Mouse (Mus musculus): Measurements from ENCODE around the gene Tlx3. TPM values are rescaled to one million over a fixed set of nuclear protein-coding genes. Genes with fewer than 3 reads are reported as not detected.

The Tlx3 gene
- not detected in 2 replicates for polyA plus RNA-seq (2012; rRNA removed)

DNA sequence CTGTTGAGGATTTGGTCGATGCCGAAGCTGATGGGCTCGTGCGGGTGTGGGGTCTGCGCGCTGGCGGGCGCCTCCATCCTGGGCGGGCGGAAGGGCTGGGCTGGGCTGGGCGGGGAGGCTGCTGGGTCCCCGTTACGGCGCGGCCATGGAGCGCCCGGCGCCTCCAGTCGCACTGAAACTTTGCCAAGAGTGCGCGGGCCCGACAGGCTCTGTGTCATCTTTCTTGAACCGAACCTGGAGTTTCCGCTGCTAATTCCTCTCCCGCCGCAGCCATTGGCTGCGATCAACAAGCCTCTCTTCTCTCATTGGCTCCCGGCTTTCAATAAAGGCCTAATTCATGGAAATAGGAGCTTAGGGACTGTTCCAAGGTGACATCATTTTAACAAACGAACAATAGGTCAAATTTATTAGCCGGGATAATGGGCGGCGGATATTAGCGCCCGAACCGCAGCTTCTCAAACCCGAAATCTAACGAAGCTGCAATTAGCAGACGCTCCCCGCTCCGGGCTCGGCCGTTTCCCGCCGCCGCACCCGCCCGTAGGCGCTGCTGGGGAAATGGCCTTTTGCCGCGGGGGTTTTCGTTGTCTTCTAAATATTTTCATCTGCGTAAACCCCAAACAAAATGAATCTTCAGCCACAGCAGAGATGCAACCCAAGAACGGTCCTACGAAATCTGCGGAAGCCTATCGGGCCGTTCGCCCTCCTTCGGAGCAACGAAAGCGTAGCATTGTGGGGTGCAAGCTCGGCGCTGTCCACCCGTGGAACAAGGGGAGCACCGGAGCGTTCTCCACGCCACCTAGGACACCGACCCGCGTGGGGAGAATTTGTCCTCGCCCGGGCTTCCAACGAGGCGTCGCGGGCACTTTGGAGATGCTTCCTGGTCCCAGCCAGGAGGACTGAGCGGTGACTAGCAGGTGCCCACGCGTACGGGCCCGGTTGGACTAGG is at the start of gene Tlx3:
Tlx3 (minus strand) TSS at position 207 of the 946 bp plus-strand sequence.
- TF ChIP-seq POLR2A (IDR thresholded peaks at IDR 0.05; ENCODE audit: low read depth, low read length), result no peak
- no peak for TF ChIP-seq CTCF (IDR thresholded peaks at IDR 0.05; ENCODE audit: extremely low read depth, insufficient read depth, insufficient read length, insufficient replicate concordance)
- WGBS, result 4% methylated on average over 80 of the region's 81 CpGs
- Histone ChIP-seq H3K4me3 (ENCODE audit: extremely low read depth, insufficient read depth, insufficient read length) (no peak within 1 kb of the TSS), H3K36me3 (ENCODE audit: control insufficient read depth, insufficient read depth, low read length) (no peaks in the 10 kb centered on the region), H3K27ac (ENCODE audit: insufficient read depth, low read length) (no peak within 1 kb of the TSS), H3K4me1 (ENCODE audit: control insufficient read depth, insufficient read depth, insufficient read length) (peaks cover 3% of the 10 kb centered on the region), H3K27me3 (ENCODE audit: control insufficient read depth, insufficient read depth, low read length) (peaks cover 49% of the 10 kb centered on the region)
- DNase-seq (ENCODE audit: low read depth in 1 of 2, low spot score in 2 of 2), result no peak

DNA sequence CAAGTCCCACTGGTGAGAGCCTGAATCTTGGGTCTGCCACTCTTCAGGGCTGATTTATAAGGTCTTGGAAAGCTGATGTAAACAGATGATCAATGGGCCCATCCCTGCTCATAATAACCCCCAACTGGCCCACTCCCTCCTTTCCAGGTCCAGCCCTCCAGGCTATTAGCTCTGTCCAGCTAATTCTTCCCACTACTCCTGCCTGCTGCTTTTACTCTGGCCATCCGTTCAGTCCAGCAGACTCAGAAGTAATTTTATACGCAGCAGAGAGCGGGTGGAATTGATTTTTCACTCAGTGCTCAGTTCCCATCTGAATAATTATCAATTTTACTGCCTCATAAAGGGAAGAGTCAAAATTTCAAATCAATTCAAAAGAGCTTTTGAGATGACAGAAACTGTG is 36.9 kb upstream of the Tlx3 start:
- DNase-seq (ENCODE audit: low read depth in 1 of 2, low spot score in 2 of 2), result no peak
- Histone ChIP-seq H3K36me3 (ENCODE audit: control insufficient read depth, insufficient read depth, low read length) (no peaks in the 10 kb centered on the region), H3K4me3 (ENCODE audit: extremely low read depth, insufficient read depth, insufficient read length) (no peak overlapping the region), H3K27ac (ENCODE audit: insufficient read depth, low read length) (no peak overlapping the region), H3K4me1 (ENCODE audit: control insufficient read depth, insufficient read depth, insufficient read length) (no peaks in the 10 kb centered on the region), H3K27me3 (ENCODE audit: control insufficient read depth, insufficient read depth, low read length) (no peaks in the 10 kb centered on the region)
- TF ChIP-seq CTCF (IDR thresholded peaks at IDR 0.05; ENCODE audit: extremely low read depth, insufficient read depth, insufficient read length, insufficient replicate concordance), result no peak
- TF ChIP-seq POLR2A (IDR thresholded peaks at IDR 0.05; ENCODE audit: low read depth, low read length), result no peak
- 93% methylated on average over 3 of the region's 3 CpGs for WGBS

DNA sequence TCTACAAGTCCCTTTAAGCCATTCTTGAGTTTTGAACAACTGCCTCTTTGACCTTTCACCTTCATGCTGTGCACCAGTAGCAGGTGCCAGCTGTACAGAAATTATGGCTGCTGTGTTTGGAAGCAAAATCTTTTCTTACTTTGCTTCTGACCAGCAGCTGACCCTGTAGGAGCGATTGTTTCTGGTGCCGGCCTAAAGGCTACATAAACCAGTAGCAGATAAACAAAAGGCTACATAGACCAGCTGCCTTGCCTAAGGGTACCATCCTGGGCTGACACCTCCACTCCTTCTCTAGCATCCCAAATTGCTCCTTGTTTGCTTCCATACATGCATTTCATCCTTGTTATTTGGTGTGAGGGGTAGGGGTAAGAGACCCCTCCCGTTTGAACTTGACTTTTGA is 30.7 kb upstream of the Tlx3 start:
- no peak for DNase-seq (ENCODE audit: low read depth in 1 of 2, low spot score in 2 of 2)
- H3K27me3 ChIP-seq (ENCODE audit: control insufficient read depth, insufficient read depth, low read length), result no peaks in the 10 kb centered on the region
- no peak overlapping the region for H3K27ac ChIP-seq (ENCODE audit: insufficient read depth, low read length)
- H3K36me3 ChIP-seq (ENCODE audit: control insufficient read depth, insufficient read depth, low read length), result no peaks in the 10 kb centered on the region
- 90% methylated on average over 3 of the region's 3 CpGs for WGBS
- H3K4me1 ChIP-seq (ENCODE audit: control insufficient read depth, insufficient read depth, insufficient read length), result no peaks in the 10 kb centered on the region
- H3K4me3 ChIP-seq (ENCODE audit: extremely low read depth, insufficient read depth, insufficient read length), result no peak overlapping the region
- no peak for TF ChIP-seq CTCF (IDR thresholded peaks at IDR 0.05; ENCODE audit: extremely low read depth, insufficient read depth, insufficient read length, insufficient replicate concordance)
- TF ChIP-seq POLR2A (IDR thresholded peaks at IDR 0.05; ENCODE audit: low read depth, low read length), result no peak

DNA sequence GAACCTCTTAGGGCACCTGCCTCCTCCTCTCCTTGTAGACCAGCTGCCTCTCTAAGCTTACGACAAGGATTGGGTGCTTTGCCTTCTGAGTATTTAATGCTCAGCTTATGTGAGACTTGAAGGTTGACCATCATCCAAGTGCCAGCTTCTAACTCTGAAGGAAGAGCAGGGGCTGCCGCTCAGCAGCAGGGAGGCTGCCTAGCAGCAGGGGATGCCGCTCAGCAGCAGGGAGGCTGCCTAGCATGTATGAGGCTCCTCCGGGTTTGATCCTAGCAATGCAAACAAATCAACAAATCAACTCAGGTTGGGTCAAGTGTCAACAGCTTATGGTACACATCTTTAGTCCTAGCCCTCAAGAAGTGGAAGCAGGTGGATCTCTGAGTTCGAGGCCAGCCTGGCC is 28.7 kb upstream of the Tlx3 start:
- DNase-seq (ENCODE audit: low read depth in 1 of 2, low spot score in 2 of 2), result no peak
- H3K27ac ChIP-seq (ENCODE audit: insufficient read depth, low read length), result no peak overlapping the region
- TF ChIP-seq POLR2A (IDR thresholded peaks at IDR 0.05; ENCODE audit: low read depth, low read length), result no peak
- no peak overlapping the region for H3K4me3 ChIP-seq (ENCODE audit: extremely low read depth, insufficient read depth, insufficient read length)
- 86% methylated on average over 5 of the region's 5 CpGs for WGBS
- no peaks in the 10 kb centered on the region for H3K27me3 ChIP-seq (ENCODE audit: control insufficient read depth, insufficient read depth, low read length)
- no peaks in the 10 kb centered on the region for H3K4me1 ChIP-seq (ENCODE audit: control insufficient read depth, insufficient read depth, insufficient read length)
- no peaks in the 10 kb centered on the region for H3K36me3 ChIP-seq (ENCODE audit: control insufficient read depth, insufficient read depth, low read length)

DNA sequence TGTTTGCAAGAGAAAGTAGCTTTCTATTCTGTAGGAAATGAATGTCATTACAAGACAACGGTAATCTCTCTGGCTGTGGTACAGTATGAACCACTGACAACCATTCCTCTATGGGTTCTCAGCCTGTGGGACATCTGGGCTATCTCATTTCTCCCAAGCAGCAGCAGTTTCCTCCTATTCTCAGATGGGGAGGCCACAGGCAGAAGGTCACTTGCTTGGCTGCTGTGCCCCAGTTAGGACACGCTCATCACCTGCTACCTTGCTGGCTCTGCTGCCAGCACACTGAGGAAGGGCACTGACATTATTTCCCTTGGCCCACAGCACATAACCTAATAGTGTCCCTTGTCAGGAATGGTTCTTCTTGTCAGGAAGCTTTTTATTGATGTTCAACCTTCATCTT is 24.8 kb upstream of the Tlx3 start:
- Histone ChIP-seq H3K27me3 (ENCODE audit: control insufficient read depth, insufficient read depth, low read length) (no peaks in the 10 kb centered on the region), H3K4me1 (ENCODE audit: control insufficient read depth, insufficient read depth, insufficient read length) (no peaks in the 10 kb centered on the region), H3K36me3 (ENCODE audit: control insufficient read depth, insufficient read depth, low read length) (no peaks in the 10 kb centered on the region), H3K27ac (ENCODE audit: insufficient read depth, low read length) (no peak overlapping the region), H3K4me3 (ENCODE audit: extremely low read depth, insufficient read depth, insufficient read length) (no peak overlapping the region)
- no peak for DNase-seq (ENCODE audit: low read depth in 1 of 2, low spot score in 2 of 2)
- no peak for TF ChIP-seq CTCF (IDR thresholded peaks at IDR 0.05; ENCODE audit: extremely low read depth, insufficient read depth, insufficient read length, insufficient replicate concordance)
- no peak for TF ChIP-seq POLR2A (IDR thresholded peaks at IDR 0.05; ENCODE audit: low read depth, low read length)
- WGBS, result 92% methylated on average over 2 of the region's 2 CpGs

DNA sequence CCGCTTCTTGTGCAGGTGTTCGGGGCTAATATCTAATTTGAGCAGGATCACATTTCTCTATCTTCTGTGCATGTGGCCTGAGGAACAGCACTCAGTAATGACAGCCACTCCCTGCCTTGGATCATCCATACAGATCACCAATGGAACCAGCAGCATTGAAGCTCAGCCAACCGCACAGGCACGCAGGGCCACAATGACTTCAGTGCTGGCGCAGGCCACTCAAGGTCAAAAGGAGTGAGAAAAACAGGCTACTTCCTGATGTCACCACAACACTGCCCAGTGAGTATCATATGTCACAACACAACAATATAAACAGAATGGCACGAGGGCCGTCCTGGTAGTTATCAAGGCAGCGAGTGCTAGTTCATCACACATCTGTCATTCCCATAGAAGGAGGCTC is 23.1 kb upstream of the Tlx3 start:
- DNase-seq (ENCODE audit: low read depth in 1 of 2, low spot score in 2 of 2), result no peak
- no peak for TF ChIP-seq CTCF (IDR thresholded peaks at IDR 0.05; ENCODE audit: extremely low read depth, insufficient read depth, insufficient read length, insufficient replicate concordance)
- no peak for TF ChIP-seq POLR2A (IDR thresholded peaks at IDR 0.05; ENCODE audit: low read depth, low read length)
- WGBS, result 91% methylated on average over 8 of the region's 8 CpGs
- no peaks in the 10 kb centered on the region for H3K27me3 ChIP-seq (ENCODE audit: control insufficient read depth, insufficient read depth, low read length)
- H3K4me1 ChIP-seq (ENCODE audit: control insufficient read depth, insufficient read depth, insufficient read length), result no peaks in the 10 kb centered on the region
- H3K27ac ChIP-seq (ENCODE audit: insufficient read depth, low read length), result no peak overlapping the region
- no peaks in the 10 kb centered on the region for H3K36me3 ChIP-seq (ENCODE audit: control insufficient read depth, insufficient read depth, low read length)
- no peak overlapping the region for H3K4me3 ChIP-seq (ENCODE audit: extremely low read depth, insufficient read depth, insufficient read length)

Measured in spleen, adult 2 months (tissue).